Mouse (Mus musculus): ENCODE data around the gene Vapa. TPM values are rescaled to one million over a fixed set of nuclear protein-coding genes. Genes with fewer than 3 reads are reported as not detected.
A peak's percentile ranks its signal among the peaks of the same experiment; 100 is the strongest.

Gene Vapa
- 190 and 201 TPM in 2 replicates for polyA plus RNA-seq (2014; fragmentation: Nextera tagmentation; extraction: Ambion mirVana)

DNA sequence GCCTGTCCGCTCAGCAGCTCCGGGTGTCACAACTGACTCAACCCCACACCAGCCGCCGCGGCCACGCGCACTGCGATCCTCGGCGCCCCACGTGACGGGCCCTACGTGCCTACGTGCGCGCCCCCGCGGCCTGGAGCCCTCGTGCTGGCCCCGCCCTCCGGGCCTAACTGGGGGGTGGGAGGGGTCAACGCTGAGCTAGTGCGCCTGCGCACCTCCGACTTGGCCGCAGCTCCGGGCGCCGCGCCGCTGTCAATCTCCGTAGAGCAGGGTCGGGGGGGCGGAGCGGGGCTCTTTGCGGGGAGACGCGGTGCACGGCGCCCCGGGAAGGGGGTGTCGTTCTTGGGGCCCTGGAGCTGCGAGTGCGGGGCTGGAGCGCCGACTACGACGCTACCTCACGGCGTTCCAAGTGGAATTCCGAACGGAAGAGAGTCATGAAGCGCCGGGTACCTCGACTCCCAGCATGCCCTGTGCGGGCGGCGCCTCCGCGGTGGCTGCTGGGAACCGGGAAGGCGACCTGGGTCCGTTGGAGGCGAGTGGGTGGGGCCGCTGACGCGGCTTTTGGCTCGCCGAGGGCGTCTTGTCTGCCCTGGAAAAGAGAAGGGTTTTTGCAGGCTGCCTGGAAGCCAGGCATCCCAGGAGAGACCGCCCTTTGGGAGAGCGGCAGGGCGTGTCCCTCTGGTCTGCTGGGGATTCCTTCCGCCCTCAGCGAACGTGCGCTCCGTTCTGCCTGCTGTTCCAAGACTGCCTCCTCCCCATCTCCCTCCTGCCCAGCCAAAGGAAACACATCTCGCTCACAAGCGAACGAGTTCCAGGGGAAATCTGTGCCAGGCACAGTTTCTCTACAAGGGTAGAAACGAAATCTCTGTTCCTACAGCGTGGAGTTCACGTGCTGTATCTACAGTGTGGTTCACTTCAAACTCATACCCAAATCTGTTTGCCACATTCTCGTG is at the start of gene Vapa:
TSS of gene Vapa (minus strand) at position 93 of the 950 bp plus-strand sequence.
- Histone ChIP-seq H3K4me2 (replicated peaks; ENCODE audit: low read depth, low read length) (peak within 1 kb of the TSS; percentile 71), H3K9me3 (ENCODE audit: control insufficient read depth, low read length) (no peaks in the 10 kb centered on the region), H3K4me1 (ENCODE audit: control insufficient read depth, insufficient read depth, low read length) (peaks cover 8% of the 10 kb centered on the region; the same call in 1 of the 2 replicates), H3K4me3 (ENCODE audit: low read length) (peak within 1 kb of the TSS; percentile 98), H3K27me3 (ENCODE audit: control insufficient read depth, insufficient read depth, low read length) (no peaks in the 10 kb centered on the region), H3K27ac (ENCODE audit: low read depth, low read length) (peak within 1 kb of the TSS; percentile 100), H3K9ac (ENCODE audit: low read depth, low read length) (peak within 1 kb of the TSS; percentile 97), H3K36me3 (ENCODE audit: control insufficient read depth, insufficient read depth, low read length) (no peaks in the 10 kb centered on the region)
- WGBS = under 1% methylated on average over 85 of the region's 85 CpGs
- peak; percentile 94 for ATAC-seq (ENCODE audit: low FRiP score, low TSS enrichment)

DNA sequence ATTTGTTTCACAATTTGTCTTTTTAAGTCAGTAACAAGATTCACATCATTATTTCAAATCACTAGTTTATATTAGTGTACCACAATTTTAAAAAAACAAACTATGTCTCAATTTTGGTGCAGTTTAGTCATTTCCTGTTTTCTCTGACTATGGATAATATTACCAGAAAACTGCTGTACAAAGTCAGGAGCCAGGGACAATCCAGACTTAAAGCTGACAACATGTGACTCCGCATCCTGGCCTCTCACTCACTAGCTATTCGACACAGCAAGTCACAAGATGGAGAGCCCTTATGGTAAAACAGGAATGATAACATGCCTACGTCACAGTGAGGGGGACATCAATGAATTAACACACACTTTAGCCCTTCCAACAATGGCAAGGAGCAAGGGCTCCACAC is 49.3 kb upstream of the Vapa start:
- Histone ChIP-seq H3K27ac (ENCODE audit: low read depth, low read length) (no peak overlapping the region), H3K9me3 (ENCODE audit: control insufficient read depth, low read length) (no peaks in the 10 kb centered on the region), H3K9ac (ENCODE audit: low read depth, low read length) (no peak overlapping the region), H3K4me3 (ENCODE audit: low read length) (no peak overlapping the region), H3K27me3 (ENCODE audit: control insufficient read depth, insufficient read depth, low read length) (no peaks in the 10 kb centered on the region), H3K36me3 (ENCODE audit: control insufficient read depth, insufficient read depth, low read length) (no peaks in the 10 kb centered on the region), H3K4me1 (ENCODE audit: control insufficient read depth, insufficient read depth, low read length) (0 out of 2 replicates have a peak, but pooled peaks cover 2% of the 10 kb centered on the region), H3K4me2 (replicated peaks; ENCODE audit: low read depth, low read length) (no peak overlapping the region)
- WGBS = 88% methylated on average over 3 of the region's 3 CpGs
- ATAC-seq (ENCODE audit: low FRiP score, low TSS enrichment) = no peak

GRCm38 (mm10) chr17:65658416-65658815 is 45.1 kb upstream of the Vapa start:
- no peaks in the 10 kb centered on the region for H3K36me3 ChIP-seq (ENCODE audit: control insufficient read depth, insufficient read depth, low read length)
- H3K9ac ChIP-seq (ENCODE audit: low read depth, low read length) = no peak overlapping the region; the same call in 1 of the 2 replicates
- ATAC-seq (ENCODE audit: low FRiP score, low TSS enrichment) = no peak
- 77% methylated on average over 2 of the region's 2 CpGs for WGBS
- H3K4me2 ChIP-seq (replicated peaks; ENCODE audit: low read depth, low read length) = no peak overlapping the region
- H3K4me1 ChIP-seq (ENCODE audit: control insufficient read depth, insufficient read depth, low read length) = no peaks in the 10 kb centered on the region
- H3K9me3 ChIP-seq (ENCODE audit: control insufficient read depth, low read length) = no peaks in the 10 kb centered on the region
- no peaks in the 10 kb centered on the region for H3K27me3 ChIP-seq (ENCODE audit: control insufficient read depth, insufficient read depth, low read length)
- H3K4me3 ChIP-seq (ENCODE audit: low read length) = no peak overlapping the region
- H3K27ac ChIP-seq (ENCODE audit: low read depth, low read length) = no peak overlapping the region

- Histone ChIP-seq H3K9ac (ENCODE audit: low read depth, low read length) (no peak overlapping the region), H3K4me3 (ENCODE audit: low read length) (no peak overlapping the region), H3K4me2 (replicated peaks; ENCODE audit: low read depth, low read length) (no peak overlapping the region), H3K27me3 (ENCODE audit: control insufficient read depth, insufficient read depth, low read length) (no peaks in the 10 kb centered on the region), H3K4me1 (ENCODE audit: control insufficient read depth, insufficient read depth, low read length) (no peaks in the 10 kb centered on the region), H3K27ac (ENCODE audit: low read depth, low read length) (no peak overlapping the region), H3K36me3 (ENCODE audit: control insufficient read depth, insufficient read depth, low read length) (no peaks in the 10 kb centered on the region), H3K9me3 (ENCODE audit: control insufficient read depth, low read length) (no peaks in the 10 kb centered on the region)
- no peak for ATAC-seq (ENCODE audit: low FRiP score, low TSS enrichment)
- WGBS = 95% methylated on average over 9 of the region's 9 CpGs
Observed at GRCm38 (mm10) chr17:65657958-65658357, 44.6 kb upstream of the Vapa start.

DNA sequence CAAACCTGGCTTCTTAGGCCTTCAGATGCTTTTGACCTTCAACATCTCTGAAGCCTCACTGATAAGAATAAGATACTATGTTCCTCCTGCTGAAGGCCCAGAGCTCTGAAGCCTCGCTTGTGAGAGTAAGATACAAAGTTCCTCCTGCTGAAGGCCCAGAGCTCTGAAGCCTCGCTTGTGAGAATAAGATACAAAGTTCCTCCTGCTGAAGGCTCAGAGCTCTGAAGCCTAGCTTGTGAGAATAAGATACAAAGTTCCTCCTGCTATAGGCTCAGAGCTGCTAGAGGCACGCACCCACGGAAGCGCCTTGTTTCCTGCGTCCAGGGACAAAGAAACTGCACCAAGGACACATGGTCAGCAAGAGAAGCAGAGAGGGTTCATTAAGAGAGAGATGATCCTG is 43.4 kb upstream of the Vapa start:
- 96% methylated on average over 6 of the region's 6 CpGs for WGBS
- ATAC-seq (ENCODE audit: low FRiP score, low TSS enrichment) = no peak
- Histone ChIP-seq H3K27ac (ENCODE audit: low read depth, low read length) (no peak overlapping the region), H3K9ac (ENCODE audit: low read depth, low read length) (no peak overlapping the region), H3K4me1 (ENCODE audit: control insufficient read depth, insufficient read depth, low read length) (no peaks in the 10 kb centered on the region), H3K27me3 (ENCODE audit: control insufficient read depth, insufficient read depth, low read length) (no peaks in the 10 kb centered on the region), H3K4me3 (ENCODE audit: low read length) (no peak overlapping the region), H3K9me3 (ENCODE audit: control insufficient read depth, low read length) (no peaks in the 10 kb centered on the region), H3K4me2 (replicated peaks; ENCODE audit: low read depth, low read length) (no peak overlapping the region), H3K36me3 (ENCODE audit: control insufficient read depth, insufficient read depth, low read length) (no peaks in the 10 kb centered on the region)

- Histone ChIP-seq H3K36me3 (ENCODE audit: control insufficient read depth, insufficient read depth, low read length) (no peaks in the 10 kb centered on the region), H3K9me3 (ENCODE audit: control insufficient read depth, low read length) (no peaks in the 10 kb centered on the region), H3K27ac (ENCODE audit: low read depth, low read length) (no peak overlapping the region), H3K4me3 (ENCODE audit: low read length) (no peak overlapping the region), H3K4me1 (ENCODE audit: control insufficient read depth, insufficient read depth, low read length) (no peaks in the 10 kb centered on the region), H3K9ac (ENCODE audit: low read depth, low read length) (no peak overlapping the region), H3K27me3 (ENCODE audit: control insufficient read depth, insufficient read depth, low read length) (no peaks in the 10 kb centered on the region), H3K4me2 (replicated peaks; ENCODE audit: low read depth, low read length) (no peak overlapping the region)
- no peak for ATAC-seq (ENCODE audit: low FRiP score, low TSS enrichment)
- WGBS = 91% methylated on average over 8 of the region's 8 CpGs
Observed at GRCm38 (mm10) chr17:65656076-65656475, 42.7 kb upstream of the Vapa start.

- no peaks in the 10 kb centered on the region for H3K4me1 ChIP-seq (ENCODE audit: control insufficient read depth, insufficient read depth, low read length)
- WGBS = 93% methylated on average over 4 of the region's 4 CpGs
Observed at GRCm38 (mm10) chr17:65655608-65656007, 42.3 kb upstream of the Vapa start.

GRCm38 (mm10) chr17:65650598-65650997 is 37.2 kb upstream of the Vapa start:
- Histone ChIP-seq H3K4me3 (ENCODE audit: low read length) (no peak overlapping the region), H3K4me1 (ENCODE audit: control insufficient read depth, insufficient read depth, low read length) (no peaks in the 10 kb centered on the region), H3K4me2 (replicated peaks; ENCODE audit: low read depth, low read length) (no peak overlapping the region), H3K9ac (ENCODE audit: low read depth, low read length) (no peak overlapping the region), H3K27me3 (ENCODE audit: control insufficient read depth, insufficient read depth, low read length) (no peaks in the 10 kb centered on the region), H3K9me3 (ENCODE audit: control insufficient read depth, low read length) (no peaks in the 10 kb centered on the region), H3K27ac (ENCODE audit: low read depth, low read length) (no peak overlapping the region), H3K36me3 (ENCODE audit: control insufficient read depth, insufficient read depth, low read length) (no peaks in the 10 kb centered on the region)
- 89% methylated on average over 6 of the region's 6 CpGs for WGBS
- ATAC-seq (ENCODE audit: low FRiP score, low TSS enrichment) = no peak

More at GRCm38 (mm10) chr17:65655608-65656007, 42.3 kb upstream of the Vapa start:
- no peak overlapping the region for H3K9ac ChIP-seq (ENCODE audit: low read depth, low read length)
- no peak overlapping the region for H3K4me3 ChIP-seq (ENCODE audit: low read length)
- H3K9me3 ChIP-seq (ENCODE audit: control insufficient read depth, low read length) = no peaks in the 10 kb centered on the region
- no peaks in the 10 kb centered on the region for H3K27me3 ChIP-seq (ENCODE audit: control insufficient read depth, insufficient read depth, low read length)
- no peak overlapping the region for H3K27ac ChIP-seq (ENCODE audit: low read depth, low read length)
- no peak for ATAC-seq (ENCODE audit: low FRiP score, low TSS enrichment)
- H3K36me3 ChIP-seq (ENCODE audit: control insufficient read depth, insufficient read depth, low read length) = no peaks in the 10 kb centered on the region
- H3K4me2 ChIP-seq (replicated peaks; ENCODE audit: low read depth, low read length) = no peak overlapping the region

DNA sequence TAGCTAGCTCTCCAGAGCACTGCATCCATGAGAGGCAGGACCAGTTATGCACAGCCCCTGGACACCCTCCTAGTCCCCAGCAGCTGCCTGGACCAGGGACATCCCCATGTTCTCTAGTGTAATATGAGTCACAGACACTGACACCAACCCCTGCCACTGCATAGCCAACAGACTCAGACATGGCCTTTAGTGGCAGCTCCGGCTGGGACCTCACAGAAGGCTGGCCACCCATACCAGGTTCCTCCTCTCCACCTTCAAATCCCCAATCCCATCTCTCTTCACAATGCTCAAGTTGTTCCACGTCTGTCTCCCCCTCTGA is 35.8 kb upstream of the Vapa start:
- no peak overlapping the region for H3K27ac ChIP-seq (ENCODE audit: low read depth, low read length)
- H3K36me3 ChIP-seq (ENCODE audit: control insufficient read depth, insufficient read depth, low read length) = no peaks in the 10 kb centered on the region
- H3K4me2 ChIP-seq (replicated peaks; ENCODE audit: low read depth, low read length) = no peak overlapping the region
- H3K9me3 ChIP-seq (ENCODE audit: control insufficient read depth, low read length) = no peaks in the 10 kb centered on the region
- no peaks in the 10 kb centered on the region for H3K27me3 ChIP-seq (ENCODE audit: control insufficient read depth, insufficient read depth, low read length)
- no peak overlapping the region for H3K4me3 ChIP-seq (ENCODE audit: low read length)
- H3K9ac ChIP-seq (ENCODE audit: low read depth, low read length) = no peak overlapping the region
- WGBS = 77% methylated on average over 2 of the region's 2 CpGs
- no peak for ATAC-seq (ENCODE audit: low FRiP score, low TSS enrichment)
- H3K4me1 ChIP-seq (ENCODE audit: control insufficient read depth, insufficient read depth, low read length) = no peaks in the 10 kb centered on the region
